Mouse (Mus musculus): ENCODE data around the gene Tmf1.

Gene Tmf1

GRCm38 (mm10) chr6:97202477-97202876 lies 23.6 kb upstream of the Tmf1 start:
- no peak for DNase-seq

- DNase-seq = no peak
These were observed 21.5 kb upstream of the Tmf1 start for GRCm38 (mm10) chr6:97200437-97200836.

GRCm38 (mm10) chr6:97179367-97179828 lies 476 bp upstream of the Tmf1 start:
- DNase-seq = no peak

GRCm38 (mm10) chr6:97175716-97176115 lies 3.2 kb downstream of the Tmf1 start:
- no peak for DNase-seq

- no peak for DNase-seq
These were observed 28.8 kb downstream of the Tmf1 start for GRCm38 (mm10) chr6:97150156-97150555.

GRCm38 (mm10) chr6:97149721-97150120 lies 29.2 kb downstream of the Tmf1 start:
- no peak for DNase-seq

- peak; percentile 71 to 73 for DNase-seq
These were observed 30.3 kb downstream of the Tmf1 start, which contains the start of gene Eogt for GRCm38 (mm10) chr6:97148383-97149251. Eogt (minus strand) TSS chr6:97149182.

GRCm38 (mm10) chr6:97147755-97148382 lies 31.1 kb downstream of the Tmf1 start:
- peak in 1 of 2 experiments; percentile 9 for DNase-seq

- no peak for DNase-seq
These were observed 33.8 kb downstream of the Tmf1 start for GRCm38 (mm10) chr6:97145156-97145555.

GRCm38 (mm10) chr6:97144359-97144758 lies 34.6 kb downstream of the Tmf1 start:
- no peak for DNase-seq

GRCm38 (mm10) chr6:97142611-97143010 lies 36.3 kb downstream of the Tmf1 start:
- DNase-seq = no peak

GRCm38 (mm10) chr6:97141811-97142210 lies 37.1 kb downstream of the Tmf1 start:
- DNase-seq = no peak

- no peak for DNase-seq
These were observed 46.1 kb downstream of the Tmf1 start for GRCm38 (mm10) chr6:97132707-97133303.

GRCm38 (mm10) chr6:97131808-97132207 lies 47.1 kb downstream of the Tmf1 start:
- no peak for DNase-seq

- DNase-seq = no peak
These were observed 47.9 kb downstream of the Tmf1 start for GRCm38 (mm10) chr6:97130979-97131378.

GRCm38 (mm10) chr6:97124336-97125010 lies 54.4 kb downstream of the Tmf1 start:
- DNase-seq = no peak

GRCm38 (mm10) chr6:97120922-97121321 lies 58.0 kb downstream of the Tmf1 start:
- DNase-seq = no peak

- no peak for DNase-seq
These were observed 60.6 kb downstream of the Tmf1 start for GRCm38 (mm10) chr6:97118327-97118726.

GRCm38 (mm10) chr6:97116896-97117295 lies 62.0 kb downstream of the Tmf1 start:
- no peak for DNase-seq

GRCm38 (mm10) chr6:97114821-97115220 lies 64.1 kb downstream of the Tmf1 start:
- no peak for DNase-seq

GRCm38 (mm10) chr6:97112177-97112576 lies 66.7 kb downstream of the Tmf1 start:
- no peak for DNase-seq

GRCm38 (mm10) chr6:97106777-97107176 lies 72.1 kb downstream of the Tmf1 start:
- no peak for DNase-seq

- no peak for DNase-seq
These were observed 72.8 kb downstream of the Tmf1 start for GRCm38 (mm10) chr6:97106106-97106505.
